Mouse (Mus musculus) urinary bladder, adult 2 months (tissue): Measurements from ENCODE around the gene Edem2. TPM values are rescaled to one million over a fixed set of nuclear protein-coding genes. Genes with fewer than 3 reads are reported as not detected.

Experiments used
- DNase-seq: peaks from one replicate; pipeline ENCODE4 v3.0.0; 2022; ENCODE audit warnings: low spot score
- polyA plus RNA-seq: library from polyadenylated mRNA; depleted of rRNA; stranded (reverse); fragments of >200 nt; gene quantifications from 2 replicates; pipeline ENCODE4 v1.2.3, GENCODE M21; 2012; rRNA removed

Gene Edem2
- polyA plus RNA-seq, 1 experiment: 78.7 TPM

GRCm38 (mm10) chr2:155687746-155688145 lies 41.5 kb downstream of the Edem2 start:
- DNase-seq: no peak

GRCm38 (mm10) chr2:155686572-155686971 lies 42.7 kb downstream of the Edem2 start:
- DNase-seq: no peak

GRCm38 (mm10) chr2:155683821-155684220 lies 45.5 kb downstream of the Edem2 start:
- no peak for DNase-seq

- DNase-seq: no peak
Observed at GRCm38 (mm10) chr2:155683137-155683536, 46.1 kb downstream of the Edem2 start.

GRCm38 (mm10) chr2:155681874-155682273 lies 47.4 kb downstream of the Edem2 start:
- no peak for DNase-seq

- DNase-seq: no peak
Observed at GRCm38 (mm10) chr2:155681194-155681593, 48.1 kb downstream of the Edem2 start.

- DNase-seq: no peak
Observed at GRCm38 (mm10) chr2:155680591-155680990, 48.7 kb downstream of the Edem2 start.

GRCm38 (mm10) chr2:155679586-155680110 lies 49.6 kb downstream of the Edem2 start:
- no peak for DNase-seq

GRCm38 (mm10) chr2:155675118-155675517 lies 54.2 kb downstream of the Edem2 start:
- no peak for DNase-seq

- no peak for DNase-seq
Observed at GRCm38 (mm10) chr2:155673546-155673945, 55.7 kb downstream of the Edem2 start.

GRCm38 (mm10) chr2:155671236-155671635 lies 58.0 kb downstream of the Edem2 start:
- DNase-seq: no peak

- DNase-seq: no peak
Observed at GRCm38 (mm10) chr2:155668461-155668860, 60.8 kb downstream of the Edem2 start.

- DNase-seq: no peak
Observed at GRCm38 (mm10) chr2:155667881-155668280, 61.4 kb downstream of the Edem2 start.

- DNase-seq: no peak
Observed at GRCm38 (mm10) chr2:155663910-155664460, 65.3 kb downstream of the Edem2 start.

GRCm38 (mm10) chr2:155663097-155663496 lies 66.2 kb downstream of the Edem2 start:
- no peak for DNase-seq

GRCm38 (mm10) chr2:155662390-155662789 lies 66.9 kb downstream of the Edem2 start:
- DNase-seq: no peak

- DNase-seq: no peak
Observed at GRCm38 (mm10) chr2:155655759-155656372, 73.4 kb downstream of the Edem2 start.

- DNase-seq: no peak
Observed at GRCm38 (mm10) chr2:155652618-155653017, 76.7 kb downstream of the Edem2 start.

Other genes starting within 250 kb of the Edem2 start
- gene Acss2, start 211.5 kb downstream of the Edem2 start, polyA plus RNA-seq: 22.9 and 27.8 TPM in 2 replicates
- 8.6 and 11.3 TPM in 2 replicates for gene Ggt7, start 211.2 kb downstream of the Edem2 start, polyA plus RNA-seq
- 15.4 and 17.5 TPM in 2 replicates for gene Gss, start 136.7 kb downstream of the Edem2 start, polyA plus RNA-seq
- 0.01 TPM in 1 of 2 replicates, not detected in the other for gene Myh7b, start 118.3 kb downstream of the Edem2 start, polyA plus RNA-seq
- 86.9 and 90.7 TPM in 2 replicates for gene Trpc4ap, start 37.1 kb downstream of the Edem2 start, polyA plus RNA-seq
- gene Gm17581, start 6.4 kb upstream of the Edem2 start, polyA plus RNA-seq: not detected in 2 replicates
- gene Procr, start 21.6 kb upstream of the Edem2 start, polyA plus RNA-seq: 19.3 and 21.2 TPM in 2 replicates
- 0.04 and 0.09 TPM in 2 replicates for gene Mmp24, start 45.9 kb upstream of the Edem2 start, polyA plus RNA-seq
- gene BC029722, start 90.0 kb upstream of the Edem2 start, polyA plus RNA-seq: 42.8 and 48.4 TPM in 2 replicates
- 63.3 and 65.9 TPM in 2 replicates for gene Eif6, start 97.5 kb upstream of the Edem2 start, polyA plus RNA-seq
- 2.6 and 3.7 TPM in 2 replicates for gene Fam83c, start 105.4 kb upstream of the Edem2 start, polyA plus RNA-seq
- 47.0 and 60.2 TPM in 2 replicates for gene Uqcc1, start 200.8 kb upstream of the Edem2 start, polyA plus RNA-seq
- gene Gm15557, start 211.3 kb upstream of the Edem2 start, polyA plus RNA-seq: not detected in 2 replicates
- gene Gdf5, start 215.9 kb upstream of the Edem2 start, polyA plus RNA-seq: 1.5 and 1.7 TPM in 2 replicates
- 11.7 and 13.4 TPM in 2 replicates for gene Cep250, start 227.0 kb upstream of the Edem2 start, polyA plus RNA-seq